Mouse (Mus musculus) midbrain, embryonic 12.5 days (tissue): Measurements from ENCODE around the gene Gm6164. TPM values are rescaled to one million over a fixed set of nuclear protein-coding genes. Genes with fewer than 3 reads are reported as not detected.
"Not testable (repeated sequence)": the region's sequence is repeated elsewhere in the genome, so short reads cannot be mapped to it uniquely, and the experiment has no call there.

Source experiments
- ATAC-seq: fragments of 200-750 bp; cut with Nextera tagmentation; 2 replicates; pipeline ENCODE4 v1.8.0; 2017; ENCODE audit warnings: low read depth, moderate TSS enrichment, moderate library complexity; ENCODE audit not compliant: low FRiP score
- H3K27ac ChIP-seq: fragments of 300-500 bp; sonication (generic); replicated peaks from 2 replicates; pipeline ENCODE4 v1.5.1; 2016; ENCODE audit warnings: mild to moderate bottlenecking
- H3K27me3 ChIP-seq: fragments of 300-500 bp; sonication (generic); 2 replicates; pipeline ENCODE4 v1.6.1; 2016; ENCODE audit warnings: mild to moderate bottlenecking
- H3K36me3 ChIP-seq: fragments of 300-500 bp; sonication (generic); 2 replicates; pipeline ENCODE4 v1.6.1; 2016
- H3K4me1 ChIP-seq: fragments of 300-500 bp; sonication (generic); 2 replicates; pipeline ENCODE4 v1.6.1; 2016
- H3K4me2 ChIP-seq: fragments of 300-500 bp; sonication (generic); replicated peaks from 2 replicates; pipeline ENCODE4 v1.6.1; 2016; ENCODE audit warnings: mild to moderate bottlenecking, moderate library complexity
- H3K4me3 ChIP-seq: fragments of 300-500 bp; sonication (generic); 2 replicates; pipeline ENCODE4 v1.5.1; 2016; ENCODE audit warnings: mild to moderate bottlenecking
- H3K9ac ChIP-seq: fragments of 300-500 bp; sonication (generic); replicated peaks from 2 replicates; pipeline ENCODE4 v1.6.1; 2016; ENCODE audit warnings: mild to moderate bottlenecking, moderate library complexity
- H3K9me3 ChIP-seq: fragments of 300-500 bp; sonication (generic); 2 replicates; pipeline ENCODE4 v1.6.1; 2016; ENCODE audit warnings: mild to moderate bottlenecking
- WGBS: fragments of 180-500 bp; shearing (Covaris S2); methylation state at CpG from one replicate; pipeline ENCODE4 v1.1.7; 2016; 5-methylcytosine and 5-hydroxymethylcytosine counted together
- polyA plus RNA-seq: library from polyadenylated mRNA; unstranded; fragments of >200 nt; fragmentation: Nextera tagmentation; extraction: Ambion mirVana; gene quantifications from 2 replicates; pipeline ENCODE4 v1.2.1, GENCODE M21; 2016

The Gm6164 gene
- not detected in 2 replicates for polyA plus RNA-seq

- H3K4me2 ChIP-seq, H3K27me3 ChIP-seq, H3K4me3 ChIP-seq, ATAC-seq, H3K9me3 ChIP-seq, H3K27ac ChIP-seq, H3K4me1 ChIP-seq, H3K36me3 ChIP-seq, H3K9ac ChIP-seq: not testable (repeated sequence)
- no CpG with 5 or more reads among the region's 2 CpGs for WGBS
Measured at GRCm38 (mm10) chr7:20205507-20205906, at the start of gene Gm6164. Gene Gm6164 (minus strand): TSS chr7:20205607.

GRCm38 (mm10) chr7:20233728-20234127 lies 28.3 kb upstream of the Gm6164 start, which contains the start of gene Gm4498:
Gene Gm4498 (minus strand): TSS chr7:20233828.
- H3K9me3 ChIP-seq, H3K36me3 ChIP-seq, H3K4me1 ChIP-seq, H3K27ac ChIP-seq, H3K4me3 ChIP-seq, H3K4me2 ChIP-seq, H3K27me3 ChIP-seq, ATAC-seq, H3K9ac ChIP-seq: not testable (repeated sequence)
- WGBS: no CpG with 5 or more reads among the region's 2 CpGs

- not testable (repeated sequence) for H3K4me2 ChIP-seq, H3K36me3 ChIP-seq, H3K9me3 ChIP-seq, ATAC-seq, H3K9ac ChIP-seq, H3K27ac ChIP-seq, H3K4me3 ChIP-seq, H3K4me1 ChIP-seq, H3K27me3 ChIP-seq
- no CpG with 5 or more reads among the region's 3 CpGs for WGBS
Measured at GRCm38 (mm10) chr7:20193410-20193809, 12.0 kb downstream of the Gm6164 start, which contains the start of gene Vmn1r95. Gene Vmn1r95 (plus strand): TSS chr7:20193710.

GRCm38 (mm10) chr7:20168277-20168676 lies 37.1 kb downstream of the Gm6164 start, which contains the start of gene Vmn1r94:
Gene Vmn1r94 (minus strand): TSS chr7:20168377.
- not testable (repeated sequence) for H3K27me3 ChIP-seq, H3K9me3 ChIP-seq, H3K36me3 ChIP-seq, H3K9ac ChIP-seq, H3K4me2 ChIP-seq, H3K4me3 ChIP-seq, H3K27ac ChIP-seq, H3K4me1 ChIP-seq, ATAC-seq
- no CpG with 5 or more reads among the region's 3 CpGs for WGBS

Other genes with a start within 250 kb of the Gm6164 start
- gene Ceacam20, start 240.2 kb downstream of the Gm6164 start, polyA plus RNA-seq: not detected in 2 replicates
- gene Nlrp9b, start 214.1 kb downstream of the Gm6164 start, polyA plus RNA-seq: not detected in 2 replicates
- gene Vmn1r91, start 105.9 kb downstream of the Gm6164 start, polyA plus RNA-seq: not detected in 2 replicates
- gene Gm16442, start 83.0 kb downstream of the Gm6164 start, polyA plus RNA-seq: not detected in 2 replicates
- not detected in 2 replicates for gene Vmn1r93, start 66.5 kb downstream of the Gm6164 start, polyA plus RNA-seq
- not detected in 2 replicates for gene Vmn1r94, start 37.2 kb downstream of the Gm6164 start, polyA plus RNA-seq
- gene Vmn1r95, start 11.9 kb downstream of the Gm6164 start, polyA plus RNA-seq: not detected in 2 replicates
- not detected in 2 replicates for gene Gm4498, start 28.2 kb upstream of the Gm6164 start, polyA plus RNA-seq
- not detected in 2 replicates for gene Gm5890, start 57.2 kb upstream of the Gm6164 start, polyA plus RNA-seq
- not detected in 2 replicates for gene Gm4133, start 128.5 kb upstream of the Gm6164 start, polyA plus RNA-seq
- not detected in 2 replicates for gene Gm5728, start 169.8 kb upstream of the Gm6164 start, polyA plus RNA-seq
- not detected in 2 replicates for gene Vmn1r100, start 212.3 kb upstream of the Gm6164 start, polyA plus RNA-seq
- not detected in 2 replicates for gene Vmn1r101, start 237.0 kb upstream of the Gm6164 start, polyA plus RNA-seq